Mouse (Mus musculus) spleen, postnatal 10 days (tissue): Measurements from ENCODE around the gene Rrp9.

ENCODE experiments used
- DNase-seq, 2 experiments: peaks; one replicate each; pipeline ENCODE4 v3.0.0; 2021 to 2022; ENCODE audit warnings: low spot score in 2 of 2

The Rrp9 gene

DNA sequence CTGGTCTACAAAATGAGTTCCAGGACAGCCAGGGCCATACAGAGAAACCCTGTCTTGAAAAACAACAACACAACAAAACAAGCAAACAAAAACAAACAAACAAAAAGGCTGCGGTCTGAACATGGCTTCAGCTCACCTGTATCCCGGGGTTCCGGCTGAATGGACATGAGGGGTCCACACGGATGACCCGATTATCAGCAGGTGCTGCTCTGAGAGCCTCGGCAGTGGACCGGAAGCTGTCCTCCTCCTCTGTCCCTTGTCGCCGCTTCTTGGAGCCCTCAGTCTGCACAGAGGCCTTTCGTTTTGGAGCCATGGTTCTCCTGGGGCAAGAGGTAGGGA, at the start of gene Rrp9:
TSS of gene Rrp9 (plus strand) at position 301 of the 339 bp plus-strand sequence.
- peak in 1 of 2 experiments; percentile 26 for DNase-seq

DNA sequence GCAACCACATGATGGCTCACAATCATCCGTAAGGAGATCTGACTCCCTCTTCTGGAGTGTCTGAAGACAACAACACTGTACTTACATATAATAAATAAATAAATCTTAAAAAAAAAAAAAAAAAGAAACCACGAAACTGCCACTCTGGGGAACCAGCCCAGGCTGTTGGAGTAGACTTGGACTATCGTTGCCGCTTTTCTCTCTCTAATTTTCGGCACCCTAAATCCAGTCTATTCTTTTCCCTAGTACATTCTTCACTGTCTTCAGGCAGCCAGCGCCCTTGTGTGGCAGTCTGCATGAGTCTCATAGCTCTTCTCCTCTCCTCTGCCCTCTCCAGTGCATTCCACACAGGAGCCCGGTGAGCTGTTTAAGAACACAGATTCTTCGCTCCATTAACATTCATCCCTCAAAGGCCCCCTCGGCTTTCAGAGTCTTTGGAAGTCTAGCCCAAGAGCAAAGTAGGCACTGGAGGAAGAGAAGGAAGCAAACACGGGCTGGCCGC, 47.0 kb upstream of the Rrp9 start:
- no peak for DNase-seq

DNA sequence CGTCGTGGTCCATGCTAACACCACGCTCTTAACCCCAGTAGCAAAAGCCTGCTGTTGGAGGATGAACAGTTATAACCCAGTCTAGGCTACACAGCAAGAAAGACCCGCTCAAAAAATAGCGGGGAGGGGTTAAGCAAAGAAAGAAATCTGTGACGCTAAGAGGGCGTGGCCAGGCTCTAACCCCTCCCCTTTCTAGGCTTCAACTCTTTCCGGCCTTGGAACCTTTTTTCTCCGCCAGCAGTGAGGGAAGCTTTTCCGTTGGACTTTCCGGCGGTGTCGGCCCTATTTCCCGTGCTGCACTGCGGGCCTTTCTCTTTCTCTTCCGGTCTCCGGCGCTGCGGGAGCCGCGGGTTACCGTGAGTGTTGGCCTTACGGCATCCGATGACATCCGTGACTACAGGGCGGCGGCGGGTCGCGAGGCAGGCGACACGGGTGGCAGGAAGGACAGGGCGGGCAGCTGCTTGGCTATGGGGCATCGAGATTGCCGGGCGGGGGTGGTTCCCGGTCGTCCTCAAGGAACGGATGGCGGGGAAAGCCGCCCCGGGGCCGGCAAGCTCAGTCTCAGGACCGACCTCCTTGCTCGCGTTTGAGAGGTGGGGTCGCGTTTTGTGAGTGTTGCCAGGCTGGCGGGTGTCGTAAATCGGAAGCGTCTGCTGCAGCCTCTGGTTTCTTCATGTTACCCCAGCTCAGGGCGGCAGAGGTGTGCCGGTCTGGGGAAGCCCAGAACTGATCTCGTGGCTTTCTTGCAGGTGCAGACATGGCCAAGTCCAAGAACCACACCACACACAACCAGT, 46.3 kb upstream of the Rrp9 start, which contains the start of gene Rpl29:
TSS of gene Rpl29 (plus strand) at position 234 of the 794 bp plus-strand sequence.
- peak; percentile 88 to 94 for DNase-seq

DNA sequence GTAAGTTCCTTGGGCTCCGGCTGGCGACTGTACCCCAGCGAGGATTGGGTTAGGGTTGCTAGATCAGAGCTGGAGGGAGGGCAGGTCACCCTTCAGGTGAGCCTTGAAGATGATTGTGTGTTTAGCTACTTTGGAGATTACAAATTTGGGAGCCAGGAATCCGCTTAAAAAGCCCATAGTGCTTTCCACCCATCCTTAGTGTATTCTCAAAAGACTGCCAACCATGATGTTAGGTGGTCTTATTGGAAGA, 45.8 kb upstream of the Rrp9 start:
- no peak for DNase-seq

DNA sequence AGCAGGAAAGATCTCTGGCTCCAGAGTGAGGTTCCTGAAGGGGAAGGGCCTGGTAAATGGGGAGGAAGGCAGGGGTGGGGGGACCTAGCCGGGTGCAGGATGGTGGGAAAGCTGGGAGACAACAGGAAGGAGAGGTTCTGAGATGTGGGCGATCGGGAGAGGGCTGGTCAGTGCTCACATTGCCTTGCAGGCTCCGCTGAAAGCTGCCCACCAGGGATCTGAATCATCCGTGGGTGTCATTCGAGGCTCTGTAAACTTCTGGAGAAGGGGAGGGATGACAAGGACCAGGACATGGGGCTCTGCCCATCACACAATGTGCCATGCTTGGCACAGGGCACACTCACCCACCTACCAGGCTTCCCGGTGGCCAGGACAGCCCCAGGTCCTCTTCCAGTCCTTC, 42.4 kb upstream of the Rrp9 start:
- DNase-seq, result no peak

DNA sequence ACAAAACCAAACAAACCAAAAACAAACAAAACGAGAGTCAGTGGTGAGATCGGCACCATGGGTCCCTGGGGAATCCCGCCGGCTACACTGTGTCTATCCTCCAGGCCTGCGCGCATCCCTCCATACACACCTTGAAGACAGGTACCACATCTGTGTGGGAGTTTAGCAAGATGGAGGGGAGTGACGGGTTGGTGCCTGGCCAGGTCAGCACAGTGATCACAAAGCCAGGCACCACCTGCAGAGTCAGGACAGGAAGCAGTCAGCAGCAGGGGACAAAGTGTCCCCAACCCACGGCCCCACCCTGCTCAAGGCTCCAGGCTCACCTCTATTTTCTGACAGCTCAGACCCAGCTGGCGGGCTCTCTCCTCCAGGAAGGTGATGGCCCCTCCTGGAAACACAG, 39.2 kb upstream of the Rrp9 start:
- no peak for DNase-seq

DNA sequence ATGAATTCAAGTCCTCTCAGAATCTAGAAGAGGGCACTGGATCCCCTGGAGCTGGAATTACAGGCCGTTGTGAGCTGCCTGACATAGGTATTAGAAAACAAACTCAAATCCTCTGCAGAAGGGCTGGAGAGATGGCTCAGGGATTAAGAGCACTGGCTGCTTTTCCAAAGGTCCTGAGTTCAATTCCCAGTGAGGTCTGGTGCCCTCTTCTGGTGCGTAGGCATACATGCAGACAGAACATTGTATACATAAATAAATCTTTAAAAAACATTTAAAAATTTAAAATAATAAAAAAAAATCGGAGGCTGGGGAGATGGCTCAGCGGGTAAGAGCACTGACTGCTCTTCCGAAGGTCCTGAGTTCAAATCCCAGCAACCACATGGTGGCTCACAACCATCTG, 33.1 kb upstream of the Rrp9 start:
- no peak for DNase-seq

DNA sequence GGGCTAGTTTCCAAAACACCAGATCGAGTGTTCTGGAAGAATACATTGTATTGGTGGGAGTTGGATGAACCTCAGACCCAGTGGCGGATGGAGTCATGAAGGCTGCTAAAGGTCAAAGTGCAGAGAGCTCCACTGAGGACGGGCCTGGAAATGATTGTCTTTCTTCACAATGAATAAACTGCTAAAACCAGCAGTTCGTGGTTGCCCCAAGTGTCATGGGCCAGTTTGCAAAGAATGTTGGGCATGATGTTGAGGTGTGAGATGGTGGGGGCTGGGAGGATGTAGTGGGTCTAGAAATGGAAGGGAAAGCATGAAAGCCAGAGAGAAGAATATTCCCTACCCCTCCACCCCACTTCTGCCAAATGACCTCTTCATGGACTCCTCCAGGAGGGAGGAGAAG, 30.9 kb upstream of the Rrp9 start:
- no peak for DNase-seq

DNA sequence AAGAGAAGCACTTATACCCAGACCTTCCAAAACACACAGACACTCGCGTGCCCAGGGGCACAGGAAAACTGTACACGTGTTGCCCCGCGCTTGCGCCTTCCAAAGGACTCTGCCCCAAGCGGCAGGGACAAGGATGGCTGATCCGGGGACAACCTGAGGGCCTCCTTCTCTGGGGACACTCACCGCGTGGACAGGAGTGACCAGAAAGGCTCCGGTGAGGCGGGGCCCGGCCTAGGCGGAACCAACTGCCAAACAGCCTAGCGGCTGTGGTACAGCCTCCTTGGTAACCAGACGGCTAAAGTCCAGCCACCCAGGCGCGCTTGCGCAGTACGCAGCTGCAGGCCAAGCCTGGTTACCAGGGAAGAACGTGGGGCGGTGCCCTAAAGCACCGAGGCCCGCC, 28.4 kb upstream of the Rrp9 start, which contains the start of the genes Abhd14b and Abhd14a:
TSS of gene Abhd14b (plus strand) at position 112 of the 400 bp plus-strand sequence.
TSS of gene Abhd14a (minus strand) at position 331 of the 400 bp plus-strand sequence.
- DNase-seq, result peak; percentile 65 to 80

DNA sequence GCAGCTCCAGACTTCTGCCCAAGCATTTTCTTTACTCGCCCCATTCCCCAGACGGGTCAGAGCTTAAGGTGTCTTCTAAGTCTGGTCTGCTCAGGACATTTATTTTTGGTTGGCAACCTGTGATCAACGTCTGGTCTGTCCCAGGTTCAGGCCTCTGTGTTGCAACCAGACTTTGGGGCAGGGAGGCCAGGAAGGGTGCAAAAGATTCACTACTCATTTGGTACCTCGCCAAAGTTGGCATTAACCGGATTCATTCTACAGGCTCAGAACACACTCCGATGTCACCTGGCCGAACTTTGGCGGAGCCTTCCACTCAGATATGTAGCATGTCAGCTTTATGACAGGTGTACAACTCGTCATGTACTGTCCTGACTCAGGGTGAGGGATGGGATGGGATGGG, 27.8 kb upstream of the Rrp9 start:
- DNase-seq, result no peak

DNA sequence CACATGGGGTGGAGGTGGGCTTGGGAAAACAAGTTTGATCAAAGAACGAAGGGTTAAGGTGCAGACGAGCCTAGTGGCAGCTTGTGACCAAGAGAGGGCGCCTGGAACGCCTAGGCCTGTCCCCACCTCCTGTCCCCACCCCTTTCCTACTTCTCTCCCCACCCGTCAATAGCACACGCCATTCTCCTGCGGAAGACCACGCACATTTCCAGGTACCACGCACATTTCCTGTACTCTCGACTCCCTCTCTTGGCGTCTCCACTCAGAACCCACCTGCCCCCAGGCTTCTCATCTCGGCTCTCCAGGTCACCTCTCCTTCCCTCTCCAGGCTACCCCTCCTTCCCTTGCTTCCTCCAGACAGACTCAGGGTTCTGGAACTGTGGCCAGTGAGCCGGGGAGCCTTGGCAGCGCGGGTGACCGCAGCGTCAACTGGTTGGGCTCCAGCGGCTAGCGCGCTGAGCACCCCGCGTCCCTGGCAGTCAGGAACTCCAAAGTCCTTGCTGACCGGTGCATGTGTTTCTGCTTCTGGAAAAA, 27.2 kb upstream of the Rrp9 start:
- peak in 1 of 2 experiments; percentile 72 for DNase-seq

DNA sequence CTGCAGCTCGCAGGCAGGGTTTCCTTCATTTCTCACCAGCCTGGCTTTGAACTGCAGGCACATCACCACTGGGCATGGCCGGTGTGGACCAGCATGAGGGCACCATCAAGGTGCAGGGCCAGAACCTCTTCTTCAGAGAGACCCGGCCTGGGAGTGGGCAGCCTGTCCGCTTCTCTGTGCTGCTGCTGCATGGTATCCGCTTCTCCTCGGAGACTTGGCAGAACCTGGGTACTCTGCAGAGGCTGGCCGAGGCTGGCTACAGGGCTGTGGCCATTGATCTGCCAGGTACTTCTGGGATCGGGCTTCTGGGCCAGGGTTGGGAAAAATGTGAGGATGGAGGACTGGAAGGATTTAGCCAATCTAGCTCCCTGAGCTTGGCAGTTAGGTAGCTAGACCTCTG, 25.8 kb upstream of the Rrp9 start:
- no peak for DNase-seq

DNA sequence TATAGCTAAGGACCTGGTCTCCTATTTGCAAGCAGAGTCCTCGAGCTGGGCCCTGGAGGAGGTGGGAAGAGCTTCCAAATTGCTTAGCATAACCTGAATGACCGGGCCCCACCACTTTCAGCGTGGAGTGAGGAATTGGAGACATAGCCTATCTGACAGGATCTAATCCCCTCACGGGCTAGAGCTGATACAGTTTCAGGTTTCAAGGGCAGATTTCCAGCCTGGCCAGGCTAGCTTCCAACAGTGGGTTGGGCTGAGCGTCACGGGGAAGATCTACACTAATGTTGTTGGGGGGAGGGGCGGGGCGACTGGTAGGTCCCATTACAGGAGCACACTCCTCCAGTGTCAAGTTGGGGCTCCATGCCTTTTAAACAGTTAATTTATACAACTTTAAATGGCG, 25.1 kb upstream of the Rrp9 start:
- no peak for DNase-seq

DNA sequence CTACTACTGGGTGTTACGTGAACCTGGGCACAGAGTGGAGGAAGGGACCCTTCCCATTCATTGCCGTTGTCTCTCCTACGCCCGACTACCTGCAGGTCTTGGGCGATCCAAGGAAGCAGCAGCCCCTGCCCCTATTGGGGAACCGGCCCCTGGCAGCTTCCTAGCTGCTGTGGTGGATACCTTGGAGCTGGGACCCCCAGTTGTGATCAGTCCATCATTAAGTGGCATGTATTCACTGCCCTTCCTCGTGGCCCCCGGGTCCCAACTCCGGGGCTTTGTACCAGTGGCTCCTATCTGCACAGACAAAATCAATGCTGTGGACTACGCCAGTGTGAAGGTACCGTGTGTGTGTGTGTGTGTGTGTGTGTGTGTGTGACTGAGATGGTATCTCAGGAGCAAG, 24.5 kb upstream of the Rrp9 start:
- no peak for DNase-seq

DNA sequence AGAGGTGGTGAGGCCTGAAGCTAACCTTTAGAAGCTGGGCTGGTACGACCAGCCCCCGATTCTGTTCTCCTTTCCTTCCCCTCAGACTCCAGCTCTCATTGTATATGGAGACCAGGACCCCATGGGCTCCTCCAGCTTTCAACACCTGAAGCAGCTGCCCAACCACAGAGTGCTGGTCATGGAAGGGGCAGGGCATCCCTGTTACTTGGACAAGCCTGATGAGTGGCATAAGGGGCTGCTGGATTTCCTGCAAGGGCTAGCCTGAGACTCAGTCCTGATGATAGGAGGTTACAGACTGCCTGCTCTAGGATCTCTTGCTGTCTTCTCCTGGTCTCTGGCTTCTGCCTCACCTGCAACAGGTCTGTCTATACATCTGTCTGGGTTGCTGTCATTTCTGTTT, 23.9 kb upstream of the Rrp9 start:
- DNase-seq, result no peak

DNA sequence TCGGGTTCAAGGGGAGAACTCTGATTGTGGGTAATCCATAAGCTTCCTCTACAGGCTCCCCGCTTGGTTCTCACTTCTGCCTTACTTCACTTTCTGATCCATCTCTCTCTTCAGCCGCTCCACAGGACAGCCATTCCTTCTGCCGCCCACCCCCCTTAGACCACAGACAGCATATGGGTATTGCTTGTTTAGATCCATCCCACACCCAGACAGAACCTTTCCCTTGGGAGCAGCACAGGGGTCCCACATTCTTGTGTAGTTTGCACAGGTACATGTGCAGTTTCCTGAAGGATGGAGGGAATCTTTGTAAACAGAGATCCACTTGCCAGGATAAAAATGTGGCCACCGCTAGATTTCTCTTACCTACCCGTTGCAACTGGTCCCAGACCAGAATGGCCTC, 23.4 kb upstream of the Rrp9 start:
- DNase-seq, result no peak

DNA sequence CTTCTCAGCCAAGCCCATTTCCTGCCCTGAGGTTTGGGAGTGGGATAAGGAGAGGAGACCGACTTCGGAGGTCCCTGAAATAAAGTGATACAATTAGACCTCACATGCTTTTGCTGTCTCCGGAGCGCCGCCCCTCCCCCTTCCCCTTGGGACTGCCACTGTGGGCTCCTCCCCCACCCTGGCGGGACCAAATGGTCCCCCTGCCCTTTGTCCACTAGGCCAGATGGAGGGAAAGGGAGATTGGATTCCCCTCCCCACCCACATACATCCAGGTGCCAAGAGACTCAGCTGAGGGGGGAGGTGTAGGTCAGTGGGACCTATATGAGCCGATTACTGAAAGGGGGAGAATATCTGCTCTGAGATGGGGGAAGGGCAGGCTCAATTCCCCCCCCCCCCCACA, 22.9 kb upstream of the Rrp9 start:
- DNase-seq, result no peak

DNA sequence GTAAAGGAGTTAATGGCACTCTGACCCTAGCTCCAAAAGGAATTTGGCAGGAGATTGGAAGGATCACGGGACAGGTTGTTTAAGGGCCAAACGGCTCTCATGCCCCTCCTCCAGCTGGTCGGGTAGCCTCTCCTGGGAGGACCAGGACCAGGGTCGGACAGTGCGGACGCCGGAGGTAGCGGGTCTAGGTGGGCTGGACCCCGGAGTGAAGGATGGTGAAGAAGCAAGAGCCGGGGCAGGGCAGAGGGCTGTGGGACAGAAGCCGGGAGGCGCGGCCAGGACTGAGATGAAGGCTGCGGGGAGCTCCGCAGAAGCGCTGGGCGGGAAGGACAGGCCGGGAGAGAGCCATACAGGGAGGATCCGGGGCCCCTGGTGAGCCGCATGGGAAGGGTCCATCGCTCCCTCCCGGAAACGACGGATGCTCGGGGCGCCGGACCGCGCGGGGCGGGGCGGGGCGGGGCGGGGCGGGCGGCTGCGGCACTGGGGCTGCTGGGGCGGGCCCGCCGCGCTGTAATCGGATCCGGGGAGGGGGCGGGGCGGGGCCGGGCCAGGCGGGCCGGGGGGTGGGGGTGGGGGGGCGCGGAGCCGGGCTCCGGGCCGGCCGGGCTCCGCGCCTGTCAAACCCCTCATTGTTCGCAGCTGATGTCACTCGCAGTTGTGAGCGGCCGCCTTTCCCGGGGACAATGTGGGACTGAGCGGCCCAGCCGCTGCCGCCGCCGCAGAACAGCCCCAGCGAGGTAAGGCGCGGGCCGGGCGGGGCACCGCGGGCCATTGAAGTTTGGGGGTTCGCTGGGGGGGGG, 22.3 kb upstream of the Rrp9 start, which contains the start of gene Pcbp4:
TSS of gene Pcbp4 (plus strand) at position 21 of the 800 bp plus-strand sequence.
- peak; percentile 37 to 40 for DNase-seq

DNA sequence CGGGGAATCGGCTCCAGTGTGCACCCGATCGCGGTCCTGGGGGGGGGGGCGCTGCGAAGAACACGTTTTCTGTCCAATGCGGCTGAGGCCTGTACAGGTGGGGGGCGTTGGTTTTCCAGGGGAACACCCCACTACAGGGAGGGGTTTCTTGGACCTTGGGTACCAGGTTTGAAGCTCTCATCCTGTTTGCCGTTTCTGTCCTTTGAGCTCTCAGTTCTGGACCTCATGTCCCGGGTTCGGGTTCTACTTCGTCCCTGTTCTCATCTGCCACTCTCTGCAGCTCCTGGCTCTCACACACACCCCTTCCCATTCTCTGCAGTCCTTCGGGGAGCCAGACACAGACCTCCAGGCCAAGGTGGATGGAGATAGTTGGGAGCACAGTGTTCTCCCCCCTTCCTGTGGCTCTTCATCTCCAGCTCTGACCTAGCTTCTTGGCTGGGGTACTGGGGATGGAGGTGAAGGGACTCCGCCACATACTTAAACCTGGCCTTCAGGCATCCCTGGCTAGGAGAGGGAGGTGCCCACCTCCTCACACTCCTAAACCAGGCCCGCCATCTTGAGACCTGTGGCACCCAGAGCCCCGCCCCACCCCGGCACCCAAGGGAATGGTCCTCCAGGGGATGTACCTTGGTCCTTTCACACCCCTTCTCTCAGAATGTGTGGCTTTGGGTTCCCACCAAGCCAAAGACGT, 21.5 kb upstream of the Rrp9 start:
- DNase-seq, result no peak

DNA sequence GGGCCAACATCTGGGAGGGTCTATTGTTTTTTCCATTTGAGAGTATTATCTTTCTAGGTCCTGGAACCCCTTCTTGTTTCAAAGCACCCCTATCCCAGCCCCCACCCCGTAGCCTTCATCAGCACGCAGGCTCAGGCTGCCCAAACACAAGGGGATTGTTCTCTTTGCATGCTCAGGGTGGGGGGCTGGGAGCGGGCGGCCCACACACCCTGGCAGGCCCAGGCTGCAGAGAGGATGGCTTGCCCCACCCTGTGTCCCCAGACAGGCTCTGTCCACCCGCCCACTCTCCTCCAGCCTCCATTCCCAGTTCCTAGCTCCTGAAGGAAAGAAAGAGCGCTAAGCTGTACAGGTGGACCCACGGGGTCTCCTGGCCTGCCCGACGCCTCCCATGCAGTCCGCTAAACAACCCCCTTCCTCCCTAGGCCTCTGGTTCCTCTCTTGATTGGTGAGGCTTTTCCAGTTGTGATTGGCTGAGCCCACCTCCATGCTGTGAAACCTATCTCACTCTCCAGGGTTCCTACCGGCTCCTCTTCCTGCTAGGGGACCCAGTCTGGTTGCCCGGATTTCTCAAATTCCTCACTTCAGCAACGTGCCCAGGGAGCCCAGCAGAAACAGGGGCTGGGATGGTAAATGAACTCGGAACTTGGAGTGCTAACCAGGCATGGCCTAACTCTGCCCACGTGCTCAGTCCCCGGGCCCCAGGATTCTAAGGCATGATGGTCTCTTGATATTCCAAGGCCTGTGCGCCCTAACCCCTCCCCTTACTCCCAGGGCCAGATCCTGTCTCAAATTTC, 20.7 kb upstream of the Rrp9 start:
- no peak for DNase-seq
